Mouse (Mus musculus) heart, postnatal 0 days (tissue): ENCODE results near the gene Hypm. TPM values are rescaled to one million over a fixed set of nuclear protein-coding genes. Genes with fewer than 3 reads are reported as not detected.

Experiments
- ATAC-seq: fragments of 200-750 bp; cut with Nextera tagmentation; 2 replicates; pipeline ENCODE4 v1.8.0; 2017; ENCODE audit warnings: low read depth, moderate number of reproducible peaks, moderate library complexity; ENCODE audit not compliant: insufficient read depth
- DNase-seq: peaks from one replicate; pipeline ENCODE4 v3.0.0-alpha.2; 2016; ENCODE audit warnings: low spot score
- H3K27ac ChIP-seq: fragments of 300-500 bp; sonication (generic); 2 replicates; pipeline ENCODE4 v1.5.1; 2014; ENCODE audit warnings: low read depth, mild to moderate bottlenecking
- H3K27me3 ChIP-seq: fragments of 300-500 bp; sonication (generic); 2 replicates; pipeline ENCODE4 v1.6.1; 2014; ENCODE audit warnings: low read length, mixed read lengths; ENCODE audit not compliant: control insufficient read depth, insufficient read depth
- H3K36me3 ChIP-seq: fragments of 300-500 bp; sonication (generic); replicated peaks from 2 replicates; pipeline ENCODE4 v1.6.1; 2014; ENCODE audit warnings: low read length, mixed read lengths; ENCODE audit not compliant: control insufficient read depth, insufficient read depth
- H3K4me1 ChIP-seq: fragments of 300-500 bp; sonication (generic); 2 replicates; pipeline ENCODE4 v1.6.1; 2014; ENCODE audit warnings: antibody characterized with exemption; ENCODE audit not compliant: control insufficient read depth, insufficient read depth
- H3K4me2 ChIP-seq: fragments of 300-500 bp; sonication (generic); 2 replicates; pipeline ENCODE4 v1.6.1; 2014; ENCODE audit warnings: low read depth, mild to moderate bottlenecking, low read length, moderate library complexity
- H3K4me3 ChIP-seq: fragments of 300-500 bp; sonication (generic); 2 replicates; pipeline ENCODE4 v1.5.1; 2014; ENCODE audit warnings: low read depth, low read length
- H3K9ac ChIP-seq: fragments of 300-500 bp; sonication (generic); replicated peaks from 2 replicates; pipeline ENCODE4 v1.6.1; 2014; ENCODE audit warnings: low read depth, low read length, mixed read lengths
- H3K9me3 ChIP-seq: fragments of 300-500 bp; sonication (generic); replicated peaks from 2 replicates; pipeline ENCODE4 v1.6.1; 2016; ENCODE audit warnings: low read length; ENCODE audit not compliant: control insufficient read depth
- CTCF ChIP-seq: IDR thresholded peaks from 2 replicates; pipeline ENCODE4 v1.5.1; 2016; ENCODE audit warnings: antibody characterized with exemption, control low read depth, low read depth
- EP300 ChIP-seq: IDR thresholded peaks from 2 replicates; pipeline ENCODE4 v1.6.1; 2016; ENCODE audit warnings: antibody characterized with exemption, low read depth
- WGBS: fragments of 180-500 bp; shearing (Covaris S2); extraction: QIAGEN DNeasy Blood & Tissue Kit; methylation state at CpG from one replicate; pipeline ENCODE4 v1.1.7; 2014; 5-methylcytosine and 5-hydroxymethylcytosine counted together
- polyA plus RNA-seq: library from polyadenylated mRNA; unstranded; fragments of >200 nt; fragmentation: Nextera tagmentation; extraction: Ambion mirVana; gene quantifications from 2 replicates; pipeline ENCODE4 v1.2.1, GENCODE M21; 2015
- total RNA-seq: library from RNA; depleted of rRNA; stranded (reverse); fragments of >200 nt; gene quantifications from 2 replicates; pipeline ENCODE4 v1.2.3, GENCODE M21; 2014; ENCODE audit warnings: low replicate concordance; rRNA removed

Gene Hypm
- total and polyA plus RNA-seq, 2 experiments from 2014 or later, result not detected

- Histone ChIP-seq H3K4me1 (no peaks in the 10 kb centered on the region), H3K36me3 (no peaks in the 10 kb centered on the region), H3K27ac (no peak overlapping the region), H3K9me3 (no peaks in the 10 kb centered on the region), H3K9ac (no peak overlapping the region), H3K4me2 (no peak overlapping the region), H3K4me3 (no peak overlapping the region), H3K27me3 (no peaks in the 10 kb centered on the region)
- DNase-seq (no peak), ATAC-seq (no peak)
- WGBS, result 82% methylated on average over 2 of the region's 2 CpGs
- TF ChIP-seq EP300, result no peak
- no peak for TF ChIP-seq CTCF
Observed at GRCm38 (mm10) chrX:9875519-9875918, 28.8 kb downstream of the Hypm start.

- H3K9me3 ChIP-seq, result no peaks in the 10 kb centered on the region
- H3K27ac ChIP-seq, result no peak within 1 kb of the TSS
- H3K4me3 ChIP-seq, result no peak within 1 kb of the TSS
- DNase-seq, result no peak
- H3K27me3 ChIP-seq, result no peaks in the 10 kb centered on the region
- H3K4me2 ChIP-seq, result no peak within 1 kb of the TSS
- TF ChIP-seq CTCF (no peak), EP300 (no peak)
- no peak within 1 kb of the TSS for H3K9ac ChIP-seq
- H3K36me3 ChIP-seq, result no peaks in the 10 kb centered on the region
- WGBS, result 54% methylated on average over 2 of the region's 2 CpGs
- no peak for ATAC-seq
- H3K4me1 ChIP-seq, result no peaks in the 10 kb centered on the region
Observed at GRCm38 (mm10) chrX:9885322-9885721, 38.6 kb downstream of the Hypm start, which contains the start of gene Sytl5. TSS of gene Sytl5 (plus strand) at chrX:9885622.

Other genes starting within 250 kb of the Hypm start
- 45.6 and 49.5 TPM in 2 replicates for gene Dynlt3, start 183.9 kb upstream of the Hypm start, total RNA-seq
- gene Dynlt3, start 183.9 kb upstream of the Hypm start, polyA plus RNA-seq, result 59.4 and 61.5 TPM in 2 replicates
- not detected in 2 replicates for gene H2al3, start 2.8 kb downstream of the Hypm start, total RNA-seq
- gene H2al3, start 2.8 kb downstream of the Hypm start, polyA plus RNA-seq, result not detected in 2 replicates
- not detected in 2 replicates for gene Sytl5, start 38.7 kb downstream of the Hypm start, total RNA-seq
- 0.07 TPM in 1 of 2 replicates, not detected in the other for gene Sytl5, start 38.7 kb downstream of the Hypm start, polyA plus RNA-seq